Comparison of ENCODE assay signal across 8 mouse cellular contexts in genomic region chr6:84583841-84584782, GRCm38 (mm10). TPM values are rescaled to one million over a fixed set of nuclear protein-coding genes. Genes with fewer than 3 reads are reported as not detected.
A peak's percentile ranks its signal among the peaks of the same experiment; 100 is the strongest.
DNase-seq lines count a peak whose midpoint lies in the region; TF ChIP-seq lines count a peak whose summit lies in the region.

No protein-coding gene starts in this region.

- no peak for TF ChIP-seq POLR2A in small intestine, adult 2 months (IDR thresholded peaks at IDR 0.05; ENCODE audit: low read depth, low read length)

- no peak for TF ChIP-seq CTCF in small intestine, adult 2 months (IDR thresholded peaks at IDR 0.05; ENCODE audit: extremely low read depth, insufficient read length, insufficient replicate concordance, low read depth, low read length)

- H3K4me1 ChIP-seq in small intestine, adult 2 months (ENCODE audit: control insufficient read depth, insufficient read depth, insufficient read length, low read length) = peaks cover 11% of the 10 kb centered on the region

- peaks cover 73% of the 10 kb centered on the region for H3K27me3 ChIP-seq in small intestine, adult 2 months (ENCODE audit: control insufficient read depth, insufficient read depth, low read length)

- H3K4me3 ChIP-seq in small intestine, adult 2 months (ENCODE audit: low read depth, low read length) = peak overlapping the region; percentile 51

- H3K27ac ChIP-seq in small intestine, adult 2 months (ENCODE audit: insufficient read depth, low read depth, low read length) = no peak overlapping the region

- H3K36me3 ChIP-seq in small intestine, adult 2 months (ENCODE audit: control insufficient read depth, insufficient read depth, low read length) = no peaks in the 10 kb centered on the region

- intact Hi-C loops in gastrocnemius, postnatal 14 days (cut with DNase I; ENCODE audit: low total_unique reads) = loop anchor here (5.0 kb wide), 1 partner anchor 487 kb away; no protein-coding TSS in a partner anchor
- intact Hi-C loops in heart, postnatal 14 days (cut with DNase I) = no loop called here

- DNase-seq in gastrocnemius, postnatal 14 days = peak; percentile 21
- no peak for DNase-seq in gastrocnemius, postnatal 4 days (ENCODE audit: low spot score in 2 of 2)
- DNase-seq in embryo, embryonic 9.5 days (ENCODE audit: extremely low spot score) = peak; percentile 60
- peak; percentile 26 to 42 for DNase-seq in heart, postnatal 14 days
- DNase-seq in liver = peak; percentile 5
- no peak for DNase-seq in layer of hippocampus, adult 11-12 months (ENCODE audit: low spot score)
- no peak for DNase-seq in left cerebral cortex, adult 11 months (ENCODE audit: low spot score)

- WGBS in small intestine, adult 2 months = 12% methylated on average over 48 of the region's 48 CpGs

RNA-seq across cellular contexts. Expression of gene Cyp26b1, which starts 9.6 kb away (rescaled TPM):
- 1 to 10 TPM; 1.1 to 2.5 TPM for total RNA-seq in gastrocnemius, postnatal 14 days (2021)
- 1 to 10 TPM; 1.8 to 3.6 TPM for total RNA-seq in gastrocnemius, postnatal 4 days (2021)
- total RNA-seq in heart, postnatal 14 days (2021) = 1 to 10 TPM; 2.1 to 2.7 TPM
- polyA plus RNA-seq in small intestine, adult 2 months (2012; rRNA removed) = 2.6 and 3.0 TPM in 2 replicates

Comparison
In these comparisons a context has a peak if more than half of its experiments do, and no peak if none do; other contexts are left out.
1. DNase-seq: peak in gastrocnemius, postnatal 14 days (single experiment), embryo, embryonic 9.5 days (single experiment), heart, postnatal 14 days (2 of 2) and liver (single experiment); none in gastrocnemius, postnatal 4 days (0 of 2), layer of hippocampus, adult 11-12 months (single experiment) and left cerebral cortex, adult 11 months (single experiment).